Mouse (Mus musculus): ENCODE measurements at regions not wholly inside any gene's neighbourhood (a gene's known extent, or its start where the extent isn't known, plus 50 kb on each side); places are given as distances from the start of the nearest gene placed in this dataset.
A peak's percentile ranks its signal among the peaks of the same experiment; 100 is the strongest.

DNA sequence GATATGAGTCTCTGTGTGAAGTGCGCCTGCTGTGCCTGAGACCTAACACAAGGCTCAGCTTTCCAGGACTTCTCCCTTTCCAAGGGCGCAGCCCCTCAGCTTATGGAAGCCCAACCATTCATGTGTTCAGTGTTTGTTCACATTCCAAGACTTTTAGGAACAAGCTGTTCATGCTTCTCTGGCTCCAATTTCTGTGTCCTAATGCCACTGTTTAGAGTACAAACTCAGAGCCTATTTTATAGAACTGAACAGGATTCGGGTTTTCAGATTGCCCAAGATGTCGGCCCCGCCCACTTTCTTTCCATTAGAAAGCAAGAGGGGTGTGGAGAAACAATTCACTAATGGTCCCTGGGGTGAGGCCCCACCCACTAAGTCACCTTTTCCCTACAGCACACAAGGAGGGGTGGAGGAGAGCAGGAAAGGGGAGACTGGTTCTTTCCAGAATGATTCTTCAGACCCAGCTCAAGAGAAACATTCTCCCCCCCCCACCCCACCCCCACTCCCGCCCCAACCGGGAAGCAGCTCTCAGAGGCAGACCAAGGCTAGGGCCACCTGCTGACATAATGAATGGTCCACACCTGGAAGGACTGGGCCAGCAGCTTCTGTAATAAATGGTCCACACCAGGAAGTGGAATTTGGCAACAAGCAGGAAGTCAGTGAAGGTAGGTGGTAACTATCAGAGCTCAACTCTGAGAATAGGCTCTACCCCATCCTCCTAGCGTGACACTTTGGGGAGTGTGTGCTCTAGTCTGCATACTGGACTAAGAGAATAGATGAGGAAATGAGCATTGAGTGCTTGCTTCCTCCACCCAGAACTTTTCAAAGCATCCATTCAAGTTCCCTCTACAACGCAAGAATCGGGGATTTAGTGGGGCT lies 120.2 kb upstream of the Zfp648 start:
- no peak for DNase-seq (ENCODE audit: low spot score)

DNA sequence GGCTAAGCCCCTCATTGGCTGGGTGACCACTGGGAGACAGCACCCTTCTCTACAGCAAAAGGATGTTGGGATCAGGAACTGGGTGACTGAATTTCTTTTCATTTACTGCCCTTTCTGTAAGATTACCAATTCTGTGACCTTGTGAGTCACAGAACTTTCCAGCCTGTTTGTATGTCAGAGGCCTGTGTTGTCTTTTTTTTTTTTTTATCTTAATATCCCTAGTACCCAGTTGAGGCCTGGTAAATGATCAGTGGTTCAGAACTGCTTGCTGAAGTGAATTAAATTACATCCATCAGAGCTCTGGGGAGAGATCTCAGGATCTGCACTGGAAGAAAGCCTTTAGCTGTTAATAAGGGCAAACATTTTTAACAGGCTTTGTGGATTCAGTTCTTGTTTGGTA lies 114.8 kb upstream of the Zfp648 start:
- DNase-seq (ENCODE audit: low spot score): no peak

DNA sequence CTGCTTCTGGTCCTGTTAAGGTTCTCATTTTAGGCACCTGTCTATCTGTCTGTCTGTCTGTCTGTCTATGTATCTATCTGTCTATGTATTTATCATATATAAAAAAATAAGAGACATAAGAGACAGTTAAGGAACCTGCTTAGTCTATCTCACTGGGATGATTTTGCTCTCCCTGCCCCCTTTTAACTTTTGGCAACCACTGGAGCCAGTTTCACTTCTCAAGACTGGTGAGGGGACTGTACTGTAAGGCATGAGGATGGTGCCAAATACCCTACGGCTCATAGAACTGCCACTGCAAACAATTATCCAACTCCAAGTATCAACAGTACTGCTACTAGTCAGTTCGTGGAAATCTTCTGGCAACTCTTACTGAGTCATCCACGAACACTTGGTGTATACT lies 111.2 kb upstream of the Zfp648 start:
- no peak for DNase-seq (ENCODE audit: low spot score)

DNA sequence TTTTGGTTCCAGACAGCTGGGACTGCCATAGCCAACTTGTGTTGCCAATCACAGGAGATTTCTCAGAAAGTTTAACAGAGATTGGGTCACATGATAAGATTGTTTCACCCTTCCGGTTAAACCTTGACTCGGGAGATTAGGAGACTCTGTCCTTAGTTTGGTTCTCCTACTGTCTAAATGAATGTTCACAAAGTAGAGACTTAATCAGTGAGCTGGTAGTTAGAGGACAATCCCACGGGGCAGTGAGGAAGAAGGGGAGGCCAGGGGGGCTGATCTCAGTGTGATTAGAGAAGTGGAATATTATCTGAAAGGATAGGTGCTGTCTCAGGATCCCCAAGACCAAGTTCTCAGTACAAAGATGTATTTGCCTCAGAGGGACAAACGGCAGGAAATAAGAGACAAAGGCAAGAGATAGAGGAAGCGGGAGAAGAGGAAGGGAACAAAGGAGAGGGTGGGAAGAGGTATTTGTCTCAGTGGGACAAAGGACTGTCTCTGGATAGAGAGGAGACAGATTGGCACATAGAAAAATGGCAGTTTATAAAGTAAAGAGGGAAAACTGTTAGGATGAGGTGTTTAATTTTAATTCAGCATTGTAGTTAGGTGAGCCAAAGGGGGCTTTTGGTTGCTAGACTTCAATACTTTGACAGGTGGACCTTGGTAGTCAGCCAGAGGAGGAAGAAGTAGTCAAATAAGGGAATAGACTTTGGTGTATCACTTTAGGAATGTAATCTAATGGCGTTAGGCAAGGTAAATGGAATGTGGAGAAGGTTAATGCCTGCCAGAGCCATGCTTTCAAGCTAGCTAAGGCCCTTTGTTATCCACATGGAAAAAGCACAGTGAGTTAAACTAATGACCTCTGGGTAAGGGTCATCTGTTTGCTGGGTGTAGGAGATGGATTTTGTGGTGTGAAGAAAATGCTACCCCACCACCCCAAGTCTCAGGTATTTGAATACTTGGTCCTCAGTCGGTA lies 110.2 kb upstream of the Zfp648 start:
- DNase-seq (ENCODE audit: low spot score): peak; percentile 39

DNA sequence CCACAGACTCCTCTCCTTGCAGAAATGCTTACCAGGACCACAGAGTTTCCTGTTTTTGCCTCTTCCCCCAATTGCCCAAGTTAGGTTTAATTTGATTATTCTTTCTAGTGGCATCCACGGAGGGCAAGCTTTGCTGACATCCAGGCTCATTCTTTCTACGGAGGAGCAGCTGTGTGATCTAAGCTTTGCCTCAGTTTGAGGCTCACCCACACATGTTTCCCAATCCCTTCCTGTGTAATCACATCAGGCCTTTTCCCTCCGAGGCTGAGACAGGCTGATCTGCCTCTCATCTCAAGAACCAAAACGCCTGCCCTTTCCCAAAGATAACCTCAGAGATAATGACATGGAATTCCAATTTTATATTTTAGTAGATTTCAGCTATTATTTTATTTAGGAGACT lies 107.4 kb upstream of the Zfp648 start:
- DNase-seq (ENCODE audit: low spot score): no peak

DNA sequence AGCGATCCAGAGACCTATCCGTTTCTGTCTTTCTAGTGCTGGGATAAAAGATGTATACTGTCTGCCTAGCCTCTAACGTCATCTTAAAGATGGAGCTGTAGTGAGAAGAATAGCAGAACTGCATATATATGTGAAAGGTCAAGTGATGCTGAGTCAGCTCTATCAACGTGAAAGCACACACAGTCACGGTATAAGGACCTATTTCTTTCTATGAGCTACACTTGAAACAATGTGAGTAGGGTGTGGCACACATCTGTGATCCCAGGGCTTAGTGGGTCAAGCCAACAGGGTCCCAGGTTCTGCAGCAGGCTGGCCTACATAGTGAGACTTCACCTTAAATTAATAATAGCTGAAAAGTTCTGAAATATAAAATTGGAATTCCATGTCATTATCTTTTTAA lies 106.6 kb upstream of the Zfp648 start:
- no peak for DNase-seq (ENCODE audit: low spot score)

DNA sequence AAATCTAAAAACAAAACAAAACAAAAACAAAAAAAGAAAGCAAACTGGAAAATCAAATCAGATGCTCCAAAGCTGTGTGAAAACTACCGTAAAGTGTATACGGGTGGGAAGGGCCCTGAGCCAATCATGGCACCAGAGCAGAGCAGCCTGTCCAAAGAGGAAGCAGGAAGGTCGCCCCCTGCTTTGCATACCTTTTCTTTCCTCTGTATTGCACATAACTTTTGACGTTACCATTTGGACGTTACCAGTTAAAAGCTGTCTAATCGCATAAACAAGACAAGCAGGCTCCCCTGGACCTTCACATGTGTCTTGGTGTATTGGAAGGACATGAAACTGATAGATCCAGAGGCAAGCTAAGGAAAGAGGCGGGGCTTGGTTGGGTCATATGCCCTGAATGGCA lies 104.9 kb upstream of the Zfp648 start:
- no peak for DNase-seq (ENCODE audit: low spot score)

DNA sequence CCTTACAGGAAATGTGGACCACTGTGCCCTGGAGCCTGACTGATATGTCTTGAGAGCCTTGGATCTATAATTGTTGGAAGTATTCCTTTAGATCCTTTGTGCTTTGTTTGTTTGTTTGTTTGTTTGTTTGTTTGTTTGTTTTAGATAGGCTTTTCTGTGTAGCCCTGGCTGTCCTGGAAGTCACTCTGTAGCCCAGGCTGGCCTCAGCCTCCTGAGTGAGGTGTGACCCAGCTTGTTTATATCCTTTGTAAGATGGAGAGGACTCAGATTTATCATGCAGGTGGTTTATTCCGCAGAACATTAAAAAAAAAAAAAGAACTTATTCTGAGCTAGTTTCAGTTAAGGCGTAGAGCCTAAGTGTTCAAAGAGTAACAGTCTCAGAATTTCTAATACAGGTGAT lies 104.1 kb upstream of the Zfp648 start:
- no peak for DNase-seq (ENCODE audit: low spot score)

DNA sequence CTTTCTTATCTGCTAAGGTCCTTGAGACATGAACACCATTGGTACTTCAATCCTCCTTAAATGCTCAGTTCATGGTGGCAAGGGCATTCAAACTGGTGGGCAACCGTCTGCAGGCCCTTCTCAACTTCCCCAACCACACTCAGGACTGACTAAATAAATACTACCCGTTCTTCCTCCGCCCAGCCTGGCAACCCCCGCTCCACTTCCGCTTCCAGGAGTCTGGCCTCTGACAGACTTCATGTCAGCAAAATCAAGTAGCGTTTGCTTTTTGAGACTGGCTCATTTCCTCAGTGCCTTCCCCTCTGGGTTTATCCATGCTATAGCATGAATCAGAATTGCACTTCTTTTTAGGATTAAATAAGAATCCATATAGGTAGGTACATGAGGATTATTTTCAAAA lies 103.3 kb upstream of the Zfp648 start:
- DNase-seq (ENCODE audit: low spot score): no peak

DNA sequence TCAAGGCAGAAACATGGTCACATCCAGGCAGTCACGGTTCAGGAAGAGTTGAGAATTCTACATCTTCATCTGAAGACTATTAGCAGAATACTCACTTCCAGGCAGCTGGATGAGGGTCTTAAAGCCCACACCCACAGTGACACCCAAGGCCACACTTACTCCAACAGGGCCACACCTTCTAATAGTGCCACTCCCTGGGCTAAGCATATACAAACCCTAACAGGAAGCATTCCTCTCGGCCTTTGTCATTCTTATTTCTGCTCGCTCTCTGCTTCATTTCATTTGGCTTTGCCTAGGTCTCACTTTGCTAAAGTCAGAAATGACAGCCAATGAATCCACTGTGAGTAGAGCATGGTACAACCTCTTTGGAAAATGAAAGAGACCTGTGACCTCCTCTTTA lies 100.4 kb upstream of the Zfp648 start:
- DNase-seq (ENCODE audit: low spot score): no peak

DNA sequence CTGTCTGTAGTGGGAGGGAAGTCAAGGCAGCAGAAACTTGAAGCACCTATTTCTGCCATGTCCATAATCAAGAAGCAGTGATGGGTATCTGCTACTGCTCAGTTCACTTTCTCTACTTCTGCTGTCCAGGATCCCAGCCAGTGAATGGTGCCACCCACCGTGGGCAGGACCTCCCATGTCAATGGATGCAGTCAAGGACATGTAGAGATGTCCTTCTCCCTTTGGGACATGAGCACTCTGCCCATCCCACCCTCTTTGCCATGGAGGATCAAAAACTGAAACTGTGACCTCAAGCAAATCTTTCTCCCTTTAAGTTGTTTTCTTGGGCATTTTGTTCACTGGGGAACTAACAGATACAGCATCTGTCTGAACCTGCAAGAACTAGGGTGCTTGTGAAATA lies 99.6 kb upstream of the Zfp648 start:
- no peak for DNase-seq (ENCODE audit: low spot score)

DNA sequence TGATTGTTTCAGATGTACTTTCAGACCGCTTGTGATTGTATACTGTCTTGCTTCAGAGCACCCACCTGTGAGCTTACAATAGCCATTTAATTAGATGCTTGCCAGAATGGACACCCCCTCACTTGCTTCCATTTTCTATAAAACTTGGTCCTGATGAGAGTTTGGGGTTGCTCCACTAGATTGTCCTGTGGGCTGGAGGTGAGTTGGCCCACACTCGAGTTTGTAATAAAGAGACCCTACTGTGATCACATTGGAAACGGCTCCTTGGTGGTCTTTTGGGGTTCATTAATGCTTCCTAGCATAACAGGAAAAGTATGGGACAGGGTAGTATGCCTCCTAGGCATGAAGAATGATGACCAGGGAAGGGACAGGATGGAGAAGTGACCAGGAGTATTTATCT lies 98.8 kb upstream of the Zfp648 start:
- DNase-seq (ENCODE audit: low spot score): no peak

DNA sequence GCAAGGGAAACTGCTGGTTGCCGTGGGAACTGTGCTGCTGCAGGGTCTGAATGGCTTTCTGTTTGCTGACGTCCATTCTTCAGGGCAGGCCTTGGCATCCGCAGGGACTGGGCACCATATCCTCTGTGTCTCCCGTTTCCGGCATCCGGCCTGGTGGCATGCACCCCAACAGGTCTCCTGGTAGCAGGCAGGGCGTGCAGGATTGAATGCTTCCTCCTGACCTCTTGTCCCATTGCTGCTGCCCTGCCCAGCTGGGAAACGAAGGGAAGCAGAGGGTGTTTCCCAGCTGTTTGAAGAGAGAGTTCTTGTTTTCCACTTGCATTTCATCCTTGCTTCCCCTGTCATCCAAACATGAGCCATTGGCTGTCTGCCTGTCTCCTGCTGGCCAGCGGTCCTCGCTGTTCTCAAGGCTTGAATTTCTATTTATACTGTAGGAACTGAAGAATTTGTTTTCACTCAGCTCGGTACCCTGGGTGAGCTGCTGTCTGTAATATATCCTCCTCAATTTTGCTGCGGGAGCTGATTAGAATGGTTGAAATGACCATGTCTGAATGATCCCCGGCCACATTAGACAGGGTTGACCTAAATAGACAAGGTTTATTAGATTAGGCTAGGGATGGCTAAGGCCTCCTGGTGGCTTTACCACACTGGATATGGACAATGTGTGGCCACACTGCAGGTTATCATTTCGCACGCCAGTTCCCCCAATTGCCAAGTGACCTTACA lies 98.0 kb upstream of the Zfp648 start:
- DNase-seq (ENCODE audit: low spot score): no peak

DNA sequence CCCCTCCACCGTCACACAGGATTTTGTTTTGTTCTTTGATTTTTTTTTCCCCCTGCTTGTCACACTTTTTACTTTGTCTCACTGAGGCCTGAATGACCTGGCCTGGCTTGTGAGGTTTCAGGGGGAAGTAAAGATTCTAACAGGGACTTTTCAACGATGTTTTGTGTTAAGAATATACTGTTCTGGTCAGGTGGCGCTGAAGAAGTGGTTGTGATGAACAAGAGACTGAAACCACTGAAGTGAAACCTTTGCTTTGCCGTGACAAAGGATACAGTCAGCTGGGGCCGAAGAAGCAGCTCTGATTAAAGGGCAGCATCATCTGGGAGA lies 97.4 kb upstream of the Zfp648 start:
- no peak for DNase-seq (ENCODE audit: low spot score)

DNA sequence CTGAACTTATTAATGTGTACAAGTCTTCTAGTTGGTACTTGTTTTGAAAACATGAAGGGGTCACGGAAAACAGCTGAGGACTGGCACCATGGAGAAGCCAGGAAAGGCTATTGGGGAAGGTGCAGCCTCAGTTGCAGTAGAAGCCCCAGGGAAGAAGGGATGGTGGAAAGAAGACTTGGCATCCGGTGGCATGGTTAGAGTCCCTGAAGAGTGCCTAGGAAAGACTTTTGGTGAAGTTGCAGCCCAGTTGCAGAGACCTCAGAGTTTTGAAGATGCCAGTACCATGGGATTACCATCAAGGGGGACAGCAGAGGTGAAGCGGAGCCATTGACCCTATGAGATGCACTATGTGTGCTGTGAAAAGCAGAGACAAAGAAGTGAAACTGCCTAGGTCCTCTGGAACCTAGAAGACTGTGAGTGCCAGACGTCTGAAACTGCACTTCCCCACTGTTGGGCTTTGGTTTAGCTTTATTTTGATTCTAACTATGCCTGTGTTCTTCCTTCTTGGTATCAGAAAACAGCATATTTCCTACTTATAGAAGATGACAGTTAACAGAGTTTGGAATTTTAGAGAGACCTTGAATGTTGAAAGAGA lies 96.9 kb upstream of the Zfp648 start:
- no peak for DNase-seq (ENCODE audit: low spot score)

DNA sequence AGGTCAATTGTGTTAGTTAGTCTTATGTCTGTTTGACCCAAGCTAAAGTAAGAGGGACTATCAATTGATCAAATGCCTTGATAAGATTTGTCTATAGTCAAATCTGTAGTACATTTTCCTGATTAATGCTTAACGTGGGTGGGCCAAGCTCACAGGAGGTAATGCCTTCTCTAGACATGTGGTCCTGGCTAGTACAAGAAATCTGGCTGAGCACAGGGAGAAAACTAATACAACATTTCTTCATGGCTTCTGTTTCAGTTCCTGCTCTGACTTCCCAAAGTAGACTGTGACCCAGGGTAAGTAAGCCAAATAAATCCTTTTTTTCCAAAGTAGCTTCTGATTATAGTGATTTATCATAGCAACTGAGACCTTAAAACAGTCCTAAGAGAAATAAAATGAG lies 96.2 kb upstream of the Zfp648 start:
- no peak for DNase-seq (ENCODE audit: low spot score)

DNA sequence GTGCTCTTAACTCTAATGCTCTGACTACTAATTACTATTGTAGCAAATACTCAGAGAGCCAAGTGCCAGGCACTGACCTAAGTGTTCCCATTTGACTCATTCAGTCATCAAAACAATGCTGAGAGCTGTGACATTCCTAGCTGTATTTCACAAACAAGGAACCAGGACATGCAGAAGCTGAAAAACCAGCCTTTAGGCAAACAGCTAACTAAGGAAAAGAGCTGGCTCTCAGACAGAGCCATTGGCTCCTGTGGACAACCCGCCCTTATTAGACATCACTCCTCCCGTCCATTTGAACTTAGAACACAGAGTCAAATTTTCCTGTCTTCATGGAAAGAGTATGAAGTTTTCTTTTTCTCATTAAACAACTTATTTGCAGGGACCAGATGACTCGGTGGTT lies 88.5 kb upstream of the Zfp648 start:
- DNase-seq (ENCODE audit: low spot score): no peak

DNA sequence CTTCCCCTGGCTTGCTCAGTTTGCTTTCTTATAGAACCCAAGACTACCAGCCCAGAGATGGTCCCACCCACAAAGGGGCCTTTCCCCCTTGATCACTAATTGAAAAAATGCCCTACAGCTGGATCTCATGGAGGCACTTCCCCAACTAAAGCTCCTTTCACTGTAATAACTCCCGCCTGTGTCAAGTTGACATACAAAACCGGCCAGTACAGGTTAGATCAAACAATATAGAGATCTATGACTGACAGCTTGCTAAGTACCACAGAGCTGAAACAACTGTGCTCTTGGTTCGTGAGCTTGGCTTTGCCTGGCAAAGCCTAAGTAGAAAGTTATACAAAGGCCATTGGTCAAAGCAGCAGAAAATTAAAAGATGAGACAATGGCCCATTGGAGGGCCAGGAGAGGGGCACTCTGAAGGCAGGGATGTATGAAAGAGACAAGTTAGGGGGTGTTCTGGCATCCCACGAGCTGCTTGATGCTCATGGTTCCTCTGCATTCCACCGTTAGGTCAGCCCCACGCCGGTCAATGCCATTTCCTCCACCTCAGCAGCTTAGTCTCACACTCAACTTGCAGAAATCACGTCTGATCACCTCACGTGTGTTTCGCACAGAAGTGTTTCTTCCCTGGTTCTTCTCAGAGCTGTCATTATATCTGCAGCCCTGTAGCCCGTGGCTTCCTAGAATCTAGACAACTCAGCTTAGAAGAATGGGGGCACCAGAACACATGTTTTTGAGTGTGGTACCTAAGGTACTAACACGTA lies 87.5 kb upstream of the Zfp648 start:
- DNase-seq (ENCODE audit: low spot score): no peak

DNA sequence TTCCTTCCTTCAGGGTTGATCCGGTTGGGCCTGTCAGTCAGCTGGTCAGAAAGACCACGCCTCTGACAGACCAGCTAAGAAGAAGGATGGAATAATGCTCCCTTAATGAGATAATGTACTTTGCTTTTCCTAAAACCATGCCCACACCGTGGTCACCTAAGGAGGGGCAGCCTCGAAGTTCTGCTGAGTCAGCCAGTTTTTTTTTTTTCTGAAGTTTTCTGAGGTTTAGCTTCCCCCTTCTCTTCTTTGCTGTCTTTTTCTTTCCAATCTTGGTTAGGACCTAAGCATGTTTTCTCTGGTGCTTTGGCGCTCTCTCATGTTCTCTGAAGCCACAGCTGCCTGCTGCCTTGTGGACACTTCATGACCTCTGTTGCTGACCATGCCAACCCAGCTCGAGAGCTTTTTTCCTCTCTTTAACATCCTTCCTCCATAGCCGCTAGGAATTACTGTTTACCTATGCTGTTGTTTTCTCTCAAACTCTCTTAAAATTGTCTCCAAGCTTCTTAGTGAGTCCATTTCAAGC lies 84.7 kb upstream of the Zfp648 start:
- no peak for DNase-seq (ENCODE audit: low spot score)

DNA sequence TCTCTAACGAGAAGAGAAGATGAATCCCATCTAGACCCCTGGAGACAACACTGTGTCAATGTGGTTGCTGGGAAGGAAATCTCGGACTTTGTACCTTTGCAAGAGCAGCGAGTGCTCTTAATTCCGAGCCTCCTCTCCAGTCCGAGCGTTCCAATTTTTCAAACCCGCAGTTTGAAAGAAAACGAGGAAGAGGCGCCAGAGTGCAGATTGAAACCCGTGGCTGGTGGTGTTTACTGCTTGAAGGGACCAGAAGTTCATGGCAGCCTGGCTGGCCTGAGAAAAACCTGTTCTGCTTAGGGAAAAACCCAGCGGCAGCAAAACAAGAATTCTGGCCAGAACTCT lies 83.7 kb upstream of the Zfp648 start:
- peak; percentile 61 for DNase-seq (ENCODE audit: low spot score)

DNA sequence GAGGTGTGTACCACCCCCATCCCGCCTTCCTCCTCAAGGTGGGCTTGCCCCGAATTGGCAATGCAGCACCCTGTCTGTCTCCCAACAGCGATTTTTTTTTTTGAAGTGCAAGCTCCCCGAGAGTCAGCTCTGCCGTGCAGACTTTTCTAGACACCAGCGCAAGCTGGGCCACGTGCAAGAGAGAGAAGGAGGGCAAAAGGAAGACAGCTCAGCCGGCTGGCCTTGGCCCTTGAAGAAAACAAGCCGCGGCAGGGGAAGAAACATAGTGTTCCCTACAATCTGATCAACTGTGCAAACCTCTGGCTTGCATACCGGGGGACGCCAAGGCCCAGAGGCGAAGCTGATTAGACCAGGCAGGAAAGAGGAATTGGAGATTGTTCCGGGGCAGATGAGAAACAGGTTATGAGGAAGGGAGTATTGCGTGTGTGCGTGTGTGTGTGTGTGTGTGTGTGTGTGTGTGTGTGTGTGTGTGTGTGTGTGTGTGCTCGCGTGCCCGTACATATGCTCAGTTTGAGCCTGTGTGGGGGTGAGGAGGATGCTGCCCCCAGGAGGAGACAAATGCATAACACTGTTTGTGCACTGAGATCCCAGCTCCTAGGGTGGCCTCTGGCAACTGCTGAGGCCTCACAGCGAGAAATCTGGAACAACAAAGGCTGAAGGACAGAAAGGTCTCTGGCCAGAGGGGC lies 83.2 kb upstream of the Zfp648 start:
- DNase-seq (ENCODE audit: low spot score): peak; percentile 66
